ENCODE assay signal across 25 mouse cellular contexts in genomic region chr19:60382661-60383060, GRCm38 (mm10).
DNase-seq lines count a peak whose midpoint lies in the region; ATAC-seq lines count a peak whose summit lies in the region.
"Had no signal": no experiment of that assay in that cellular context is flagged by ENCODE, and none has a peak within 500 bp of the region (broad histone marks: within the 10 kb centered on the region; RNA-seq: fewer than 3 reads in every experiment).

No protein-coding gene starts in this region.

- no peak overlapping the region for H3K4me3 ChIP-seq in liver, embryonic 13.5 days (replicated peaks)
- H3K4me3 ChIP-seq in liver, embryonic 12.5 days: no peak overlapping the region
- H3K4me3 ChIP-seq in embryonic facial prominence, embryonic 10.5 days: no peak overlapping the region
- H3K4me3 ChIP-seq in limb, embryonic 10.5 days: no peak overlapping the region
- no peak overlapping the region for H3K4me3 ChIP-seq in hindbrain, embryonic 16.5 days (ENCODE audit: low read length)
- H3K4me3 ChIP-seq: embryonic facial prominence, embryonic 13.5 days; erythroblast, embryonic 14.5 days; forebrain, embryonic 12.5 days; forebrain, embryonic 15.5 days; gastrocnemius, adult 2 months; hindbrain, embryonic 12.5 days; hindbrain, embryonic 15.5 days had no signal

- H3K27me3 ChIP-seq in liver, embryonic 13.5 days: no peaks in the 10 kb centered on the region
- no peaks in the 10 kb centered on the region for H3K27me3 ChIP-seq in liver, embryonic 12.5 days (replicated peaks)
- peaks cover 4% of the 10 kb centered on the region; the same call in 1 of the 2 replicates for H3K27me3 ChIP-seq in embryonic facial prominence, embryonic 10.5 days (replicated peaks; ENCODE audit: low read depth, poor library complexity, severe bottlenecking)
- peaks cover 21% of the 10 kb centered on the region; the same call in 1 of the 2 replicates for H3K27me3 ChIP-seq in limb, embryonic 10.5 days (ENCODE audit: low read depth, poor library complexity, severe bottlenecking)
- no peaks in the 10 kb centered on the region for H3K27me3 ChIP-seq in hindbrain, embryonic 16.5 days (replicated peaks; ENCODE audit: control insufficient read depth, insufficient read depth, low read length)
- H3K27me3 ChIP-seq: embryonic facial prominence, embryonic 13.5 days; forebrain, embryonic 12.5 days; forebrain, embryonic 15.5 days; hindbrain, embryonic 12.5 days; hindbrain, embryonic 15.5 days had no signal

- H3K27ac ChIP-seq in liver, embryonic 13.5 days: no peak overlapping the region
- H3K27ac ChIP-seq in liver, embryonic 12.5 days: no peak overlapping the region
- peak overlapping the region; percentile 21; the same call in 1 of the 2 replicates for H3K27ac ChIP-seq in embryonic facial prominence, embryonic 10.5 days (replicated peaks)
- peak overlapping the region; percentile 53; the same call in 1 of the 2 replicates for H3K27ac ChIP-seq in limb, embryonic 10.5 days
- no peak overlapping the region for H3K27ac ChIP-seq in hindbrain, embryonic 16.5 days (ENCODE audit: low read depth, low read length)
- H3K27ac ChIP-seq: embryonic facial prominence, embryonic 13.5 days; forebrain, embryonic 12.5 days; forebrain, embryonic 15.5 days; gastrocnemius, adult 2 months; hindbrain, embryonic 12.5 days; hindbrain, embryonic 15.5 days had no signal

- no peaks in the 10 kb centered on the region for H3K9me3 ChIP-seq in liver, embryonic 13.5 days (replicated peaks)
- H3K9me3 ChIP-seq in liver, embryonic 12.5 days (replicated peaks): no peaks in the 10 kb centered on the region
- no peaks in the 10 kb centered on the region for H3K9me3 ChIP-seq in embryonic facial prominence, embryonic 10.5 days
- no peaks in the 10 kb centered on the region for H3K9me3 ChIP-seq in limb, embryonic 10.5 days (replicated peaks)
- no peaks in the 10 kb centered on the region for H3K9me3 ChIP-seq in hindbrain, embryonic 16.5 days (ENCODE audit: control insufficient read depth, low read length)
- H3K9me3 ChIP-seq: embryonic facial prominence, embryonic 13.5 days; forebrain, embryonic 12.5 days; forebrain, embryonic 15.5 days; hindbrain, embryonic 12.5 days; hindbrain, embryonic 15.5 days had no signal

- H3K36me3 ChIP-seq in liver, embryonic 13.5 days: no peaks in the 10 kb centered on the region
- H3K36me3 ChIP-seq in liver, embryonic 12.5 days: no peaks in the 10 kb centered on the region
- H3K36me3 ChIP-seq in embryonic facial prominence, embryonic 10.5 days (replicated peaks): no peaks in the 10 kb centered on the region
- H3K36me3 ChIP-seq in limb, embryonic 10.5 days: no peaks in the 10 kb centered on the region
- H3K36me3 ChIP-seq in hindbrain, embryonic 16.5 days (ENCODE audit: control insufficient read depth, insufficient read depth, low read length): no peaks in the 10 kb centered on the region
- H3K36me3 ChIP-seq: embryonic facial prominence, embryonic 13.5 days; forebrain, embryonic 12.5 days; forebrain, embryonic 15.5 days; hindbrain, embryonic 12.5 days; hindbrain, embryonic 15.5 days had no signal

- no peak overlapping the region for H3K4me2 ChIP-seq in liver, embryonic 13.5 days
- H3K4me2 ChIP-seq in liver, embryonic 12.5 days: no peak overlapping the region
- H3K4me2 ChIP-seq in hindbrain, embryonic 16.5 days (ENCODE audit: low read length): no peak overlapping the region
- H3K4me2 ChIP-seq: embryonic facial prominence, embryonic 13.5 days; forebrain, embryonic 12.5 days; forebrain, embryonic 15.5 days; heart, embryonic 11.5 days; hindbrain, embryonic 12.5 days; hindbrain, embryonic 15.5 days had no signal

- DNase-seq in liver, embryonic 13.5 days: no peak
- peak; percentile 15 for DNase-seq in embryonic facial prominence, embryonic 10.5 days (ENCODE audit: low spot score)
- DNase-seq in limb, embryonic 10.5 days (ENCODE audit: low spot score): no peak
- DNase-seq: adrenal gland, adult 8-10 months; adrenal gland, postnatal 25 days; cerebellum, adult 11-12 months; cerebellum, adult 8-10 months; cerebellum, postnatal 10 days; cerebellum, postnatal 36 days; gastrocnemius, adult 2 months; gastrocnemius, postnatal 14 days; heart, adult 11 months had no signal

- H3K4me1 ChIP-seq in liver, embryonic 13.5 days (replicated peaks): peaks cover 39% of the 10 kb centered on the region
- peaks cover 38% of the 10 kb centered on the region for H3K4me1 ChIP-seq in liver, embryonic 12.5 days
- H3K4me1 ChIP-seq in embryonic facial prominence, embryonic 10.5 days: peaks cover 39% of the 10 kb centered on the region
- H3K4me1 ChIP-seq in limb, embryonic 10.5 days: peaks cover 47% of the 10 kb centered on the region
- no peaks in the 10 kb centered on the region for H3K4me1 ChIP-seq in hindbrain, embryonic 16.5 days (ENCODE audit: control insufficient read depth, insufficient read depth, low read depth, low read length)
- H3K4me1 ChIP-seq: embryonic facial prominence, embryonic 13.5 days; forebrain, embryonic 12.5 days; forebrain, embryonic 15.5 days; hindbrain, embryonic 12.5 days; hindbrain, embryonic 15.5 days had no signal

- H3K9ac ChIP-seq in liver, embryonic 13.5 days: no peak overlapping the region
- H3K9ac ChIP-seq in liver, embryonic 12.5 days: no peak overlapping the region
- H3K9ac ChIP-seq in hindbrain, embryonic 16.5 days (ENCODE audit: low read depth, low read length): no peak overlapping the region
- H3K9ac ChIP-seq: embryonic facial prominence, embryonic 13.5 days; forebrain, embryonic 12.5 days; forebrain, embryonic 15.5 days; hindbrain, embryonic 12.5 days; hindbrain, embryonic 15.5 days had no signal

- peak; percentile 37; the same call in 1 of the 2 replicates for ATAC-seq in liver, embryonic 13.5 days (ENCODE audit: low read depth)
- ATAC-seq in liver, embryonic 12.5 days: no peak
- no peak for ATAC-seq in CD4-positive, CD25-positive, alpha-beta regulatory T cell, adult 4 months
- no peak for ATAC-seq in hindbrain, embryonic 16.5 days
- ATAC-seq: activated CD4-positive, CD25-positive, alpha-beta regulatory T cell, adult 4 months; forebrain, embryonic 15.5 days; inflammation-experienced regulatory T-cells, adult 6 months; intestine, embryonic 16.5 days had no signal

Comparison
In these comparisons a context has a peak if more than half of its experiments do, and no peak if none do; other contexts are left out.
1. H3K27ac ChIP-seq: peak in embryonic facial prominence, embryonic 10.5 days (single experiment) and limb, embryonic 10.5 days (single experiment); none in liver, embryonic 13.5 days (single experiment), liver, embryonic 12.5 days (single experiment) and hindbrain, embryonic 16.5 days (single experiment).